Mouse (Mus musculus): ENCODE data around the gene 1700023F06Rik.

Gene 1700023F06Rik

GRCm38 (mm10) chr11:103180426-103180825 is 27.9 kb downstream of the 1700023F06Rik start:
- DNase-seq = no peak

GRCm38 (mm10) chr11:103178748-103179147 is 29.6 kb downstream of the 1700023F06Rik start:
- DNase-seq = no peak

- DNase-seq = no peak
These were observed 30.4 kb downstream of the 1700023F06Rik start for GRCm38 (mm10) chr11:103177815-103178485.

GRCm38 (mm10) chr11:103177216-103177615 is 31.1 kb downstream of the 1700023F06Rik start:
- no peak for DNase-seq

GRCm38 (mm10) chr11:103176510-103176909 is 31.8 kb downstream of the 1700023F06Rik start:
- DNase-seq = no peak

- DNase-seq = no peak
These were observed 32.5 kb downstream of the 1700023F06Rik start for GRCm38 (mm10) chr11:103175688-103176442.

- peak in 1 of 2 experiments; percentile 38 for DNase-seq
These were observed 33.4 kb downstream of the 1700023F06Rik start for GRCm38 (mm10) chr11:103174891-103175391.

GRCm38 (mm10) chr11:103174411-103174832 is 33.9 kb downstream of the 1700023F06Rik start:
- DNase-seq = no peak

GRCm38 (mm10) chr11:103173771-103174344 is 34.5 kb downstream of the 1700023F06Rik start:
- no peak for DNase-seq

- DNase-seq = no peak
These were observed 35.2 kb downstream of the 1700023F06Rik start for GRCm38 (mm10) chr11:103173041-103173770.

GRCm38 (mm10) chr11:103172392-103173040 is 35.8 kb downstream of the 1700023F06Rik start:
- DNase-seq = no peak

- DNase-seq = peak in 1 of 2 experiments; percentile 34
These were observed 36.5 kb downstream of the 1700023F06Rik start for GRCm38 (mm10) chr11:103171703-103172391.

GRCm38 (mm10) chr11:103171286-103171620 is 37.1 kb downstream of the 1700023F06Rik start:
- DNase-seq = peak in 1 of 2 experiments; percentile 61

- DNase-seq = peak; percentile 72 to 76
These were observed 37.7 kb downstream of the 1700023F06Rik start, which contains the start of gene Fmnl1 for GRCm38 (mm10) chr11:103170494-103171285. Gene Fmnl1, plus strand, starts transcription at chr11:103171107.

- DNase-seq = no peak
These were observed 38.3 kb downstream of the 1700023F06Rik start for GRCm38 (mm10) chr11:103170111-103170493.

- no peak for DNase-seq
These were observed 38.7 kb downstream of the 1700023F06Rik start for GRCm38 (mm10) chr11:103169664-103170063.

GRCm38 (mm10) chr11:103168690-103169390 is 39.5 kb downstream of the 1700023F06Rik start:
- DNase-seq = peak; percentile 82 to 90

- DNase-seq = no peak
These were observed 44.0 kb downstream of the 1700023F06Rik start for GRCm38 (mm10) chr11:103164391-103164790.

GRCm38 (mm10) chr11:103162132-103162531 is 46.2 kb downstream of the 1700023F06Rik start:
- DNase-seq = peak in 1 of 2 experiments; percentile 47

GRCm38 (mm10) chr11:103161449-103161848 is 46.9 kb downstream of the 1700023F06Rik start:
- no peak for DNase-seq

All from cerebellum, postnatal 25 days (tissue).